8 mouse cellular contexts compared by ENCODE assay signal in the genomic region with DNA sequence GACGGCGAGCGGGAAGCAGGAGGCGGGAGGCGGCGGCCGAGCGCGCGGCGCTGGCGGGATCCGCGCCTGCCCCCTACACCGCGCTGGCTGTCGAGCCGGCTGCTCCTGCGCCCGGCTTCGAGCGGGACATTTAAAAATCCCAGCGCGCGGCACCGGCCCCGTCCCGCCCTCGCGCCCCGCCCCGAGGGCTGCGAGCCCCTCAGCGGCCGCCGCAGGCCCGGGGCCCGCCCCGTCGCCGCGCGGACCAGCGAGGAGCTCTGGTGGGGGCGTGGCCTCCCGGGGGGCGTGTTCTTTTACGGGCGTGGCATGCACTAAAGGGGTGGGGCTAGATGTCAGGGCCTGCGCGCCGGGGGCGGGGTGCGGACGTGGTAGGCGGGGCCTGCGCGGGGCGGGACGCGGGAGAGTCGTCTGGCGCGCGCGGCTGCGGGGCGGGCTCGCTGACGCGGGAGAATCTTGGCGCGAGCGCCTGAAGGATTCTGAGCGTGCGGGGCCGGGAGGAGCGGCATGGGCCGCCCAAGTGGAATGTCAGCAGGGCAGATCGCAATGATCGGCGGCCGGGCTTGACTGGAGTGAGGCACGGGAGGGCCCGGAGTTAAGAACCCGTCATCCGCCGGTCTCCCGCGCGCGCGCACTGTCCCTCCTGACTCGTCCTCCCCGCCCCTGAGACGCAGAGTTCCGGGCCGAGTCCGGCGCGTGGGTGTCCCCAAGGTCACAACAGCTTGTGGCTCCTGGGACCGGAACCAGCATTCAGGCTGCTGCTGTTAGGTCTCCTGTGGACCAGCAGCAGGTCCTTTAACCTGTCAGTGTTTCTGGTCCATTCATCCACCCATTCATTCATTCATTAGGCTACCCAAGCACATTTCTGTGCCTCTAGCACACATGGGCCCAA. TPM values are rescaled to one million over a fixed set of nuclear protein-coding genes. Genes with fewer than 3 reads are reported as not detected.
DNase-seq lines count a peak whose midpoint lies in the region; ATAC-seq and TF ChIP-seq lines count a peak whose summit lies in the region.

TSS of gene Ccne1 (minus strand) at position 164 of the 889 bp plus-strand sequence.

- H3K4me1 ChIP-seq in embryonic facial prominence, embryonic 13.5 days = peaks cover 33% of the 10 kb centered on the region
- 0 out of 2 replicates have a peak, but pooled peaks cover 12% of the 10 kb centered on the region for H3K4me1 ChIP-seq in limb, embryonic 14.5 days (ENCODE audit: control insufficient read depth, insufficient read depth, low read length)
- H3K4me1 ChIP-seq in midbrain, postnatal 0 days (ENCODE audit: insufficient read depth, low read length) = no peaks in the 10 kb centered on the region

- WGBS in embryonic facial prominence, embryonic 13.5 days = under 1% methylated on average over 81 of the region's 102 CpGs
- 3% methylated on average over 83 of the region's 102 CpGs for WGBS in limb, embryonic 14.5 days
- 0% methylated on average over 30 of the region's 102 CpGs for WGBS in midbrain, postnatal 0 days

- peaks cover 12% of the 10 kb centered on the region for H3K36me3 ChIP-seq in embryonic facial prominence, embryonic 13.5 days
- H3K36me3 ChIP-seq in limb, embryonic 14.5 days (ENCODE audit: control insufficient read depth, insufficient read depth, low read length) = peaks cover 20% of the 10 kb centered on the region; the same call in 1 of the 2 replicates
- peaks cover 5% of the 10 kb centered on the region; the same call in 1 of the 2 replicates for H3K36me3 ChIP-seq in midbrain, postnatal 0 days (ENCODE audit: insufficient read depth, low read length)

- peak; percentile 90 for DNase-seq in 3134 (ENCODE audit: extremely low read depth, insufficient read length, low spot score)
- DNase-seq in adrenal gland, postnatal 36 days = peak; percentile 100
- DNase-seq in heart, adult 8-10 months (ENCODE audit: low spot score) = peak; percentile 98
- DNase-seq in kidney, adult 9 months = peak; percentile 99
- DNase-seq in limb, embryonic 14.5 days (ENCODE audit: low spot score) = peak; percentile 96
- DNase-seq in midbrain, postnatal 0 days (ENCODE audit: low spot score) = peak; percentile 94
- DNase-seq in spleen, postnatal 14 days (ENCODE audit: low spot score in 2 of 2) = peak; percentile 100

- peak; percentile 92 for ATAC-seq in embryonic facial prominence, embryonic 13.5 days (ENCODE audit: insufficient number of reproducible peaks, insufficient read depth, low FRiP score, low TSS enrichment, low read depth)
- ATAC-seq in limb, embryonic 14.5 days (ENCODE audit: low FRiP score, low read depth) = peak; percentile 90
- ATAC-seq in midbrain, postnatal 0 days (ENCODE audit: low FRiP score) = peak; percentile 91

- peak within 1 kb of the TSS; percentile 57; the same call in 1 of the 2 replicates for H3K27ac ChIP-seq in embryonic facial prominence, embryonic 13.5 days
- peak within 1 kb of the TSS; percentile 45; the same call in 1 of the 2 replicates for H3K27ac ChIP-seq in limb, embryonic 14.5 days (replicated peaks; ENCODE audit: low read depth, low read length)
- H3K27ac ChIP-seq in midbrain, postnatal 0 days (ENCODE audit: low read depth, low read length) = no peak within 1 kb of the TSS

- no peak for TF ChIP-seq CTCF in midbrain, postnatal 0 days (IDR thresholded peaks at IDR 0.05)

- peak within 1 kb of the TSS; percentile 85 for H3K9ac ChIP-seq in embryonic facial prominence, embryonic 13.5 days
- peak within 1 kb of the TSS; percentile 73 for H3K9ac ChIP-seq in limb, embryonic 14.5 days (ENCODE audit: low read depth, low read length, severe bottlenecking)
- peak within 1 kb of the TSS; percentile 64 for H3K9ac ChIP-seq in midbrain, postnatal 0 days (replicated peaks; ENCODE audit: low read length, poor library complexity, severe bottlenecking)

- no peak for TF ChIP-seq POLR2A in limb, embryonic 14.5 days (IDR thresholded peaks at IDR 0.05; ENCODE audit: borderline replicate concordance, extremely low read depth, insufficient read depth, insufficient read length)

- H3K4me2 ChIP-seq in embryonic facial prominence, embryonic 13.5 days = peak within 1 kb of the TSS; percentile 91
- peak within 1 kb of the TSS; percentile 85 for H3K4me2 ChIP-seq in limb, embryonic 14.5 days (replicated peaks; ENCODE audit: low read depth, low read length, severe bottlenecking)
- peak within 1 kb of the TSS; percentile 97 for H3K4me2 ChIP-seq in midbrain, postnatal 0 days (ENCODE audit: low read depth, low read length, poor library complexity, severe bottlenecking)

- H3K4me3 ChIP-seq in embryonic facial prominence, embryonic 13.5 days = peak within 1 kb of the TSS; percentile 91
- H3K4me3 ChIP-seq in limb, embryonic 14.5 days (replicated peaks; ENCODE audit: low read length) = peak within 1 kb of the TSS; percentile 77
- peak within 1 kb of the TSS; percentile 74 for H3K4me3 ChIP-seq in midbrain, postnatal 0 days (ENCODE audit: low read depth, low read length)

- no peaks in the 10 kb centered on the region for H3K9me3 ChIP-seq in embryonic facial prominence, embryonic 13.5 days
- H3K9me3 ChIP-seq in limb, embryonic 14.5 days (ENCODE audit: control insufficient read depth, low read length) = no peaks in the 10 kb centered on the region
- H3K9me3 ChIP-seq in midbrain, postnatal 0 days (ENCODE audit: low read length) = no peaks in the 10 kb centered on the region

- no peaks in the 10 kb centered on the region for H3K27me3 ChIP-seq in embryonic facial prominence, embryonic 13.5 days
- no peaks in the 10 kb centered on the region for H3K27me3 ChIP-seq in limb, embryonic 14.5 days (ENCODE audit: control insufficient read depth, insufficient read depth, low read length)
- H3K27me3 ChIP-seq in midbrain, postnatal 0 days (ENCODE audit: insufficient read depth, low read length) = no peaks in the 10 kb centered on the region

RNA-seq across cellular contexts. Expression of gene Ccne1, which starts in this region (rescaled TPM):
- total RNA-seq in adrenal gland, postnatal 36 days (2021) = 1 to 10 TPM; 4.5 to 8.5 TPM
- polyA plus RNA-seq in embryonic facial prominence, embryonic 13.5 days (2015; fragmentation: Nextera tagmentation; extraction: Ambion mirVana) = 55.2 and 61.4 TPM in 2 replicates
- 1 to 10 TPM in 3 of 4 experiments, under 1 TPM in 1; 0.95 to 2.2 (median 1.7) TPM for total RNA-seq in heart, adult 8-10 months (2022)
- polyA plus RNA-seq in limb, embryonic 14.5 days (2012; rRNA removed) = 59.9 and 66.6 TPM in 2 replicates
- polyA plus RNA-seq in limb, embryonic 14.5 days (2014; fragmentation: Nextera tagmentation; extraction: Ambion mirVana) = 67.8 and 71.8 TPM in 2 replicates
- 9.5 and 11.4 TPM in 2 replicates for total RNA-seq in midbrain, postnatal 0 days (2014; rRNA removed)
- 13.2 and 13.4 TPM in 2 replicates for polyA plus RNA-seq in midbrain, postnatal 0 days (2015; fragmentation: Nextera tagmentation; extraction: Ambion mirVana)
